ENCODE assay signal across 8 mouse cellular contexts in genomic region chr9:62341123-62341486, GRCm38 (mm10). TPM values are rescaled to one million over a fixed set of nuclear protein-coding genes. Genes with fewer than 3 reads are reported as not detected.
DNase-seq lines count a peak whose midpoint lies in the region; ATAC-seq and TF ChIP-seq lines count a peak whose summit lies in the region.

Gene Anp32a (plus strand): TSS chr9:62341293.

- peak within 1 kb of the TSS; percentile 80 for H3K4me2 ChIP-seq in lung, postnatal 0 days (replicated peaks; ENCODE audit: low read depth, low read length)

- no peaks in the 10 kb centered on the region for H3K27me3 ChIP-seq in lung, postnatal 0 days (replicated peaks; ENCODE audit: insufficient read depth, low read length)

- TF ChIP-seq EP300 in lung, postnatal 0 days (IDR thresholded peaks at IDR 0.05) = no peak

- H3K4me3 ChIP-seq in lung, postnatal 0 days (ENCODE audit: low read depth, low read length) = peak within 1 kb of the TSS; percentile 90

- TF ChIP-seq CTCF in lung, postnatal 0 days (IDR thresholded peaks at IDR 0.05) = no peak

- ATAC-seq in hematopoietic stem cell, adult 5-6 weeks (replicated peaks in 1 of 2; ENCODE audit: insufficient read depth in 1 of 2, low FRiP score in 2 of 2, low TSS enrichment in 1 of 2, low read depth in 1 of 2, poor library complexity in 2 of 2, severe bottlenecking in 2 of 2) = peak; percentile 87 to 93
- ATAC-seq in lung, postnatal 0 days = peak; percentile 85

- peak within 1 kb of the TSS; percentile 100 for H3K27ac ChIP-seq in lung, postnatal 0 days (ENCODE audit: low read length)

- WGBS in lung, postnatal 0 days = 0% methylated on average over 29 of the region's 34 CpGs

- H3K9me3 ChIP-seq in lung, postnatal 0 days (ENCODE audit: low read length) = no peaks in the 10 kb centered on the region

- H3K4me1 ChIP-seq in lung, postnatal 0 days (ENCODE audit: insufficient read depth, low read depth, low read length) = peaks cover 9% of the 10 kb centered on the region; the same call in 1 of the 2 replicates

- DNase-seq in MEL-GATA-1-ER (ENCODE audit: extremely low read depth, low read depth) = peak; percentile 88
- peak; percentile 100 for DNase-seq in cerebellum, adult 8-10 months
- DNase-seq in forelimb bud, embryonic 11.5 days (ENCODE audit: low read depth, low spot score) = peak; percentile 93
- DNase-seq in layer of hippocampus, adult 9-11 months = peak; percentile 98
- peak; percentile 97 for DNase-seq in lung, postnatal 0 days (ENCODE audit: low spot score)
- DNase-seq in ovary, postnatal 14 days (ENCODE audit: low spot score) = peak; percentile 99
- DNase-seq in thymus, postnatal 14 days = peak; percentile 99

- no peaks in the 10 kb centered on the region for H3K36me3 ChIP-seq in lung, postnatal 0 days (ENCODE audit: insufficient read depth, low read length)

- peak within 1 kb of the TSS; percentile 98 for H3K9ac ChIP-seq in lung, postnatal 0 days (replicated peaks; ENCODE audit: low read depth)

RNA-seq across cellular contexts. Expression of gene Anp32a, which starts in this region (rescaled TPM):
- 642 and 1,000 TPM in 2 replicates for total RNA-seq in hematopoietic stem cell, adult 5-6 weeks (2017)
- polyA plus RNA-seq in lung, postnatal 0 days (2015; fragmentation: Nextera tagmentation; extraction: Ambion mirVana) = 101 and 141 TPM in 2 replicates

Comparison
In these comparisons a context has a peak if more than half of its experiments do, and no peak if none do; other contexts are left out.
1. Peak in every context shown above with its lines: DNase-seq, ATAC-seq, H3K4me3 ChIP-seq and H3K27ac ChIP-seq.